Mouse (Mus musculus): ENCODE measurements around the gene Hyal3. TPM values are rescaled to one million over a fixed set of nuclear protein-coding genes. Genes with fewer than 3 reads are reported as not detected.

Gene Hyal3
- polyA plus RNA-seq, 1 experiment from 2014 or later: 0.96 TPM

DNA sequence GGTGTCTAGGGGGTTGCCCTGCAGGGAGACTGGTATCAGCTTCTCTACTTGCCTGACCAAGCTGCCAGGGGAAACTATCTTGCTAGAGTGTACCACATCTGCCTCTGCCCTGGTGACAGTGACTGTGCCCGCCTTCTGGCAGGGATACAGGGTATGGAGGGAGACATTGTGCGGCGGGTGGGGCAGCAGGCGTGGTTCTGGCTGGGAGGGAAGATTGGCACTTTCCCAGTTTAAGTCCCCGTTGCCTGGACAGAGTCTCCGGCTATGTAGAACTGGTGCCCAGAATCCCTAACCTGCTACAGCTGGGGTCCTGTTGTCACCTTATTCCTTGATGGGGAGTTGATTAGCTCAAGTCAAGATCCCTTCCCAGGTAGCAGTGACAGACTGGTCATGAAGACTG is 51.9 kb downstream of the Hyal3 start:
- peak; percentile 59 for DNase-seq (ENCODE audit: low spot score)
- Histone ChIP-seq H3K27ac (peak overlapping the region; percentile 93), H3K36me3 (replicated peaks; ENCODE audit: control insufficient read depth, insufficient read depth) (no peaks in the 10 kb centered on the region), H3K4me3 (replicated peaks; ENCODE audit: low read length) (peak overlapping the region; percentile 69), H3K4me1 (replicated peaks; ENCODE audit: control insufficient read depth, insufficient read depth, low read length) (peaks cover 70% of the 10 kb centered on the region), H3K27me3 (ENCODE audit: control insufficient read depth, insufficient read depth, low read length) (no peaks in the 10 kb centered on the region), H3K9ac (peak overlapping the region; percentile 82), H3K4me2 (replicated peaks) (peak overlapping the region; percentile 98), H3K9me3 (ENCODE audit: control insufficient read depth, low read length) (no peaks in the 10 kb centered on the region)
- whole genome bisulfite sequencing: 7% methylated on average over 6 of the region's 6 CpGs
- ATAC-seq (ENCODE audit: low FRiP score): no peak

GRCm38 (mm10) chr9:107633091-107633660 is 52.6 kb downstream of the Hyal3 start:
- DNase-seq (ENCODE audit: low spot score) (peak; percentile 61), ATAC-seq (ENCODE audit: low FRiP score) (0 out of 2 replicates have a peak, but pooled peaks have one; percentile 4)

DNA sequence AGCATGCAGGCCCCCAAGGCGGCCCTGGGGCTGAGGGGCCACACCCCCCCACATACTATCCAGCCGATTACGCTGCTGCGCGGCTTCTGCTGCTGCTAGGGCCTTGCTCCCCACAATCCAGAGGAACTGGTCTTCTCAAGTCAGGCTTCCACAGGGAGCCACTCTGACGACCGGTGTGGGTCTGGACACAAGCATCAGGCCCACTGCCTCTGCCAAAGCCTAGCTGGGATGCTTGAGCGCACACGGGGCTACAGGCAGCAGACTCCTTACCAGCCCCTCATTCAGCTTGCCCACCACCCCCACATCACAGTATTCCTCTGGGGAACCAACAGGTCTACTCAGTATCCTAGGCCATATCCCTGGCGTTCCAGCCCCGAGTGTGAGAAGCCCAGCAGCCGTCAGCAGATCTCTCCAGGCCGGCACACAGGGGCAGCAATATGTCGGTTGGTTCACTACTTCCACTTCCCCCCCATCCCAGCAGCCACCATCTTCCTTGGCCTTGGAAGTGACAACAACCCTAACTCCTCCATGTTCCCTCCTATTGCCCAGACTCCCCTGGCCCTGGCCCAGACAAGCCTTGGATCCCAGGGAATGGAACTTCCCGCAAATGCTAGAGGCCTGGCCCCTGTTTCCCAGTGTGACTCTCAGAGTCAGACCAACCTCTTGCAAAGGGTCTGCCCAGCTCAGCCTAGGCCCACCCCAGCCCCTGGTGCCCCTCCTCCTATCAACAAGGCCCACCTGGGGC is 53.2 kb downstream of the Hyal3 start:
- peak overlapping the region; percentile 98 for H3K4me2 ChIP-seq (replicated peaks)
- peak overlapping the region; percentile 69 for H3K4me3 ChIP-seq (replicated peaks; ENCODE audit: low read length)
- H3K27ac ChIP-seq: peak overlapping the region; percentile 93
- H3K36me3 ChIP-seq (replicated peaks; ENCODE audit: control insufficient read depth, insufficient read depth): no peaks in the 10 kb centered on the region
- H3K9ac ChIP-seq: peak overlapping the region; percentile 82
- DNase-seq (ENCODE audit: low spot score) (no peak), ATAC-seq (ENCODE audit: low FRiP score) (no peak)
- no peaks in the 10 kb centered on the region for H3K27me3 ChIP-seq (ENCODE audit: control insufficient read depth, insufficient read depth, low read length)
- WGBS: 0% methylated on average over 15 of the region's 15 CpGs
- H3K9me3 ChIP-seq (ENCODE audit: control insufficient read depth, low read length): no peaks in the 10 kb centered on the region
- H3K4me1 ChIP-seq (replicated peaks; ENCODE audit: control insufficient read depth, insufficient read depth, low read length): peaks cover 59% of the 10 kb centered on the region

More at GRCm38 (mm10) chr9:107633091-107633660, 52.6 kb downstream of the Hyal3 start:
- Histone ChIP-seq H3K27me3 (ENCODE audit: control insufficient read depth, insufficient read depth, low read length) (no peaks in the 10 kb centered on the region), H3K4me1 (replicated peaks; ENCODE audit: control insufficient read depth, insufficient read depth, low read length) (peaks cover 66% of the 10 kb centered on the region), H3K27ac (peak overlapping the region; percentile 93), H3K36me3 (replicated peaks; ENCODE audit: control insufficient read depth, insufficient read depth) (no peaks in the 10 kb centered on the region), H3K9me3 (ENCODE audit: control insufficient read depth, low read length) (no peaks in the 10 kb centered on the region), H3K4me3 (replicated peaks; ENCODE audit: low read length) (peak overlapping the region; percentile 69), H3K4me2 (replicated peaks) (peak overlapping the region; percentile 98), H3K9ac (peak overlapping the region; percentile 82)
- under 1% methylated on average over 31 of the region's 33 CpGs for WGBS

GRCm38 (mm10) chr9:107634406-107635278 is 54.0 kb downstream of the Hyal3 start:
- H3K36me3 ChIP-seq (replicated peaks; ENCODE audit: control insufficient read depth, insufficient read depth): no peaks in the 10 kb centered on the region
- peaks cover 51% of the 10 kb centered on the region for H3K4me1 ChIP-seq (replicated peaks; ENCODE audit: control insufficient read depth, insufficient read depth, low read length)
- peak overlapping the region; percentile 69 for H3K4me3 ChIP-seq (replicated peaks; ENCODE audit: low read length)
- peak overlapping the region; percentile 82 for H3K9ac ChIP-seq
- H3K27me3 ChIP-seq (ENCODE audit: control insufficient read depth, insufficient read depth, low read length): no peaks in the 10 kb centered on the region
- H3K27ac ChIP-seq: peak overlapping the region; percentile 93
- DNase-seq (ENCODE audit: low spot score): peak; percentile 32
- no peaks in the 10 kb centered on the region for H3K9me3 ChIP-seq (ENCODE audit: control insufficient read depth, low read length)
- peak overlapping the region; percentile 98 for H3K4me2 ChIP-seq (replicated peaks)
- ATAC-seq (ENCODE audit: low FRiP score): no peak
- WGBS: under 1% methylated on average over 34 of the region's 35 CpGs

GRCm38 (mm10) chr9:107635279-107636028 is 54.8 kb downstream of the Hyal3 start, which contains the start of gene Gnai2:
Gene Gnai2 (minus strand): TSS chr9:107635367.
- Histone ChIP-seq H3K27me3 (ENCODE audit: control insufficient read depth, insufficient read depth, low read length) (no peaks in the 10 kb centered on the region), H3K4me3 (replicated peaks; ENCODE audit: low read length) (peak within 1 kb of the TSS; percentile 69), H3K9ac (peak within 1 kb of the TSS; percentile 82), H3K4me1 (replicated peaks; ENCODE audit: control insufficient read depth, insufficient read depth, low read length) (peaks cover 43% of the 10 kb centered on the region), H3K36me3 (replicated peaks; ENCODE audit: control insufficient read depth, insufficient read depth) (no peaks in the 10 kb centered on the region), H3K4me2 (replicated peaks) (peak within 1 kb of the TSS; percentile 98), H3K9me3 (ENCODE audit: control insufficient read depth, low read length) (no peaks in the 10 kb centered on the region), H3K27ac (peak within 1 kb of the TSS; percentile 93)
- peak; percentile 91 for ATAC-seq (ENCODE audit: low FRiP score)
- DNase-seq (ENCODE audit: low spot score): peak; percentile 90
- WGBS: 2% methylated on average over 36 of the region's 38 CpGs

Other genes starting within 250 kb of the Hyal3 start
- gene Hemk1, start 242.5 kb upstream of the Hyal3 start, polyA plus RNA-seq (2014; fragmentation: Nextera tagmentation; extraction: Ambion mirVana): 16.7 and 19.1 TPM in 2 replicates
- gene 6430571L13Rik, start 240.2 kb upstream of the Hyal3 start, polyA plus RNA-seq (2014; fragmentation: Nextera tagmentation; extraction: Ambion mirVana): 5.4 and 5.6 TPM in 2 replicates
- 6.8 and 7.7 TPM in 2 replicates for gene Cacna2d2, start 181.2 kb upstream of the Hyal3 start, polyA plus RNA-seq (2014; fragmentation: Nextera tagmentation; extraction: Ambion mirVana)
- gene Tmem115, start 46.9 kb upstream of the Hyal3 start, polyA plus RNA-seq (2014; fragmentation: Nextera tagmentation; extraction: Ambion mirVana): 47.1 and 51.7 TPM in 2 replicates
- 44.9 and 49.3 TPM in 2 replicates for gene Cyb561d2, start 38.6 kb upstream of the Hyal3 start, polyA plus RNA-seq (2014; fragmentation: Nextera tagmentation; extraction: Ambion mirVana)
- gene Nprl2, start 38.6 kb upstream of the Hyal3 start, polyA plus RNA-seq (2014; fragmentation: Nextera tagmentation; extraction: Ambion mirVana): 65.8 and 71.4 TPM in 2 replicates
- gene Zmynd10, start 33.5 kb upstream of the Hyal3 start, polyA plus RNA-seq (2014; fragmentation: Nextera tagmentation; extraction: Ambion mirVana): 3.3 TPM in 2 replicates
- gene Rassf1, start 29.3 kb upstream of the Hyal3 start, polyA plus RNA-seq (2014; fragmentation: Nextera tagmentation; extraction: Ambion mirVana): 32.6 and 33.5 TPM in 2 replicates
- gene Tusc2, start 17.6 kb upstream of the Hyal3 start, polyA plus RNA-seq (2014; fragmentation: Nextera tagmentation; extraction: Ambion mirVana): 115 and 130 TPM in 2 replicates
- gene Hyal2, start 12.9 kb upstream of the Hyal3 start, polyA plus RNA-seq (2014; fragmentation: Nextera tagmentation; extraction: Ambion mirVana): 71.7 and 76.6 TPM in 2 replicates
- gene Hyal1, start 3.9 kb upstream of the Hyal3 start, polyA plus RNA-seq (2014; fragmentation: Nextera tagmentation; extraction: Ambion mirVana): 3.1 and 4.9 TPM in 2 replicates
- gene Naa80, start 1.9 kb upstream of the Hyal3 start, polyA plus RNA-seq (2014; fragmentation: Nextera tagmentation; extraction: Ambion mirVana): 14.4 and 16.4 TPM in 2 replicates
- 11.2 and 16.5 TPM in 2 replicates for gene Ifrd2, start 6.8 kb downstream of the Hyal3 start, polyA plus RNA-seq (2014; fragmentation: Nextera tagmentation; extraction: Ambion mirVana)
- 4.2 and 4.5 TPM in 2 replicates for gene Sema3b, start 28.4 kb downstream of the Hyal3 start, polyA plus RNA-seq (2014; fragmentation: Nextera tagmentation; extraction: Ambion mirVana)
- gene Gnai2, start 54.5 kb downstream of the Hyal3 start, polyA plus RNA-seq (2014; fragmentation: Nextera tagmentation; extraction: Ambion mirVana): 282 and 291 TPM in 2 replicates
- 48.3 and 48.5 TPM in 2 replicates for gene Slc38a3, start 88.7 kb downstream of the Hyal3 start, polyA plus RNA-seq (2014; fragmentation: Nextera tagmentation; extraction: Ambion mirVana)
- 1.3 TPM in 2 replicates for gene Gnat1, start 98.9 kb downstream of the Hyal3 start, polyA plus RNA-seq (2014; fragmentation: Nextera tagmentation; extraction: Ambion mirVana)
- 17.5 and 17.7 TPM in 2 replicates for gene Sema3f, start 129.7 kb downstream of the Hyal3 start, polyA plus RNA-seq (2014; fragmentation: Nextera tagmentation; extraction: Ambion mirVana)
- 199 and 205 TPM in 2 replicates for gene Rbm5, start 190.2 kb downstream of the Hyal3 start, polyA plus RNA-seq (2014; fragmentation: Nextera tagmentation; extraction: Ambion mirVana)

Data from hindbrain, embryonic 14.5 days (tissue).